Mouse (Mus musculus) CH12.LX (cell line): ENCODE measurements at regions not wholly inside any gene's neighbourhood (a gene's known extent, or its start where the extent isn't known, plus 50 kb on each side); places are given as distances from the start of the nearest gene placed in this dataset.

Experiments
- CHD1 ChIP-seq: IDR thresholded peaks from 2 replicates; pipeline ENCODE4 v1.6.1; 2012; ENCODE audit warnings: low read depth, low read length, improper control_type of control experiment, inconsistent platforms
- CTCF ChIP-seq, 2 experiments: IDR thresholded peaks in 1 of 2; conservative IDR thresholded peaks in 1 of 2; 2 replicates each; pipeline ENCODE4 v1.5.1; 2011 to 2012; ENCODE audit warnings: low read depth in 2 of 2, low read length in 2 of 2, improper control_type of control experiment in 1 of 2, inconsistent platforms in 1 of 2, mild to moderate bottlenecking in 1 of 2, moderate library complexity in 1 of 2
- ETS1 ChIP-seq: conservative IDR thresholded peaks from 2 replicates; pipeline ENCODE4 v1.6.1; 2012; ENCODE audit warnings: low read depth, mild to moderate bottlenecking, inconsistent platforms, low read length, improper control_type of control experiment, moderate library complexity
- MAZ ChIP-seq: IDR thresholded peaks from 2 replicates; pipeline ENCODE4 v1.6.1; 2012; ENCODE audit warnings: low read depth, mild to moderate bottlenecking, inconsistent platforms, low read length, improper control_type of control experiment, moderate library complexity
- RAD21 ChIP-seq: IDR thresholded peaks from 2 replicates; pipeline ENCODE4 v1.6.1; 2011; ENCODE audit warnings: low read depth, mild to moderate bottlenecking, low read length, improper control_type of control experiment, moderate library complexity
- TBP ChIP-seq: conservative IDR thresholded peaks from 2 replicates; pipeline ENCODE4 v1.6.1; 2011; ENCODE audit warnings: low read depth, low read length, improper control_type of control experiment
- USF1 ChIP-seq: IDR thresholded peaks from 2 replicates; pipeline ENCODE4 v1.6.1; 2014; ENCODE audit warnings: low read depth, mild to moderate bottlenecking, inconsistent platforms, low read length, improper control_type of control experiment

GRCm38 (mm10) chr7:75369366-75369765 lies 60.3 kb upstream of the Sv2b start:
- no peak for TF ChIP-seq CHD1
- no peak for TF ChIP-seq RAD21
- no peak for TF ChIP-seq CTCF (conservative IDR thresholded peaks at IDR 0.05 in 1 of 2, IDR thresholded peaks at IDR 0.05 in 1 of 2; ENCODE audit: low read depth in 2 of 2, low read length in 2 of 2)
- no peak for TF ChIP-seq USF1
- no peak for TF ChIP-seq TBP
- no peak for TF ChIP-seq MAZ
- no peak for TF ChIP-seq ETS1
